Mouse (Mus musculus): ENCODE measurements at regions not wholly inside any gene's neighbourhood (a gene's known extent, or its start where the extent isn't known, plus 50 kb on each side); places are given as distances from the start of the nearest gene placed in this dataset.

GRCm38 (mm10) chr3:148728513-148729241 lies 261.7 kb downstream of the Adgrl2 start:
- TF ChIP-seq CTCF (IDR thresholded peaks at IDR 0.05; ENCODE audit: borderline replicate concordance, insufficient read depth, low read depth, low read length) (no peak), POLR2A (IDR thresholded peaks at IDR 0.05; ENCODE audit: borderline replicate concordance, insufficient read depth, low read length) (no peak)

Measured in cerebellum, adult 2 months (tissue).